9 mouse cellular contexts compared by ENCODE assay signal in genomic region chr5:150051828-150052227, GRCm38 (mm10). TPM values are rescaled to one million over a fixed set of nuclear protein-coding genes. Genes with fewer than 3 reads are reported as not detected.
DNase-seq lines count a peak whose midpoint lies in the region; ATAC-seq and TF ChIP-seq lines count a peak whose summit lies in the region.
"Had no signal": no experiment of that assay in that cellular context is flagged by ENCODE, and none has a peak within 500 bp of the region (broad histone marks: within the 10 kb centered on the region; RNA-seq: fewer than 3 reads in every experiment).

No protein-coding gene starts in this region.

- no peak overlapping the region for H3K27ac ChIP-seq in neural tube, embryonic 15.5 days (replicated peaks)
- no peak overlapping the region for H3K27ac ChIP-seq in bone marrow, adult 2 months (ENCODE audit: control insufficient read depth, insufficient read depth, low read depth, low read length, poor library complexity)
- no peak overlapping the region for H3K27ac ChIP-seq in kidney, postnatal 0 days
- H3K27ac ChIP-seq: neural tube, embryonic 12.5 days had no signal

- H3K36me3 ChIP-seq in neural tube, embryonic 15.5 days, result no peaks in the 10 kb centered on the region
- H3K36me3 ChIP-seq in kidney, postnatal 0 days (ENCODE audit: insufficient read depth, low read length), result no peaks in the 10 kb centered on the region
- H3K36me3 ChIP-seq: neural tube, embryonic 12.5 days had no signal

- H3K4me2 ChIP-seq in neural tube, embryonic 15.5 days, result no peak overlapping the region
- H3K4me2 ChIP-seq in kidney, postnatal 0 days (ENCODE audit: low read length), result no peak overlapping the region
- H3K4me2 ChIP-seq: neural tube, embryonic 12.5 days had no signal

- no peak overlapping the region for H3K9ac ChIP-seq in neural tube, embryonic 15.5 days (replicated peaks)
- H3K9ac ChIP-seq in kidney, postnatal 0 days (ENCODE audit: low read depth, low read length), result no peak overlapping the region
- H3K9ac ChIP-seq: neural tube, embryonic 12.5 days had no signal

- no peak for TF ChIP-seq POLR2A in bone marrow, adult 2 months (IDR thresholded peaks at IDR 0.05; ENCODE audit: borderline replicate concordance, control insufficient read depth, low read depth, low read length)

- no peaks in the 10 kb centered on the region for H3K9me3 ChIP-seq in neural tube, embryonic 15.5 days (replicated peaks)
- no peaks in the 10 kb centered on the region for H3K9me3 ChIP-seq in kidney, postnatal 0 days (replicated peaks; ENCODE audit: low read length)
- H3K9me3 ChIP-seq: neural tube, embryonic 12.5 days had no signal

- no peaks in the 10 kb centered on the region for H3K4me1 ChIP-seq in neural tube, embryonic 15.5 days
- peaks cover 2% of the 10 kb centered on the region; the same call in 1 of the 2 replicates for H3K4me1 ChIP-seq in bone marrow, adult 2 months (ENCODE audit: control insufficient read depth, insufficient read depth, low read length)
- no peaks in the 10 kb centered on the region for H3K4me1 ChIP-seq in kidney, postnatal 0 days (replicated peaks; ENCODE audit: insufficient read depth, low read length)
- H3K4me1 ChIP-seq: neural tube, embryonic 12.5 days had no signal

- DNase-seq in gastrocnemius, postnatal 10 days, result peak; percentile 32
- DNase-seq in gastrocnemius, postnatal 4 days (ENCODE audit: low spot score in 2 of 2), result no peak
- peak; percentile 47 for DNase-seq in neural tube, embryonic 10.5 days (ENCODE audit: extremely low spot score, low spot score)
- DNase-seq in kidney, postnatal 0 days (ENCODE audit: low spot score), result peak; percentile 69
- DNase-seq in retina, postnatal 1 day, result peak; percentile 48
- DNase-seq in cerebellum, adult 8-10 months, result no peak

- WGBS in neural tube, embryonic 15.5 days, result 54% methylated on average over 5 of the region's 5 CpGs
- 62% methylated on average over 5 of the region's 5 CpGs for WGBS in bone marrow, adult 2 months
- WGBS in kidney, postnatal 0 days, result 51% methylated on average over 5 of the region's 5 CpGs

- H3K4me3 ChIP-seq in neural tube, embryonic 15.5 days (replicated peaks), result no peak overlapping the region
- H3K4me3 ChIP-seq in bone marrow, adult 2 months (replicated peaks; ENCODE audit: control insufficient read depth, low read depth, low read length), result no peak overlapping the region
- no peak overlapping the region for H3K4me3 ChIP-seq in kidney, postnatal 0 days (replicated peaks; ENCODE audit: low read depth, low read length)
- H3K4me3 ChIP-seq: neural tube, embryonic 12.5 days had no signal

- no peaks in the 10 kb centered on the region for H3K27me3 ChIP-seq in neural tube, embryonic 15.5 days (replicated peaks)
- H3K27me3 ChIP-seq in kidney, postnatal 0 days (ENCODE audit: insufficient read depth, low read length), result no peaks in the 10 kb centered on the region
- H3K27me3 ChIP-seq: neural tube, embryonic 12.5 days had no signal

- TF ChIP-seq CTCF in bone marrow, adult 2 months (IDR thresholded peaks at IDR 0.05; ENCODE audit: control insufficient read depth, insufficient read depth, low read length), result peak; percentile 62
- peak; percentile 76 for TF ChIP-seq CTCF in kidney, postnatal 0 days (IDR thresholded peaks at IDR 0.05; ENCODE audit: low read depth)

- no peak for ATAC-seq in neural tube, embryonic 15.5 days (ENCODE audit: low FRiP score)
- ATAC-seq in kidney, postnatal 0 days (replicated peaks; ENCODE audit: low FRiP score, low read depth), result no peak

RNA-seq across cellular contexts. Expression of gene Rxfp2, which starts 33.4 kb away (rescaled TPM):
- not detected for total RNA-seq in gastrocnemius, postnatal 10 days (2021)
- under 1 TPM in 1 of 2 experiments, not detected in 1; 0.13 TPM for total RNA-seq in gastrocnemius, postnatal 4 days (2021)
- 0.69 and 0.84 TPM in 2 replicates for polyA plus RNA-seq in neural tube, embryonic 15.5 days (2015; fragmentation: Nextera tagmentation; extraction: Ambion mirVana)
- polyA plus RNA-seq in bone marrow, adult 2 months (2011; ENCODE audit: insufficient read depth, insufficient read length, low replicate concordance, missing spikeins), result not detected in 2 replicates
- polyA plus RNA-seq in kidney, postnatal 0 days (2015; fragmentation: Nextera tagmentation; extraction: Ambion mirVana), result 0.43 and 0.46 TPM in 2 replicates

Comparison
In these comparisons a context has a peak if more than half of its experiments do, and no peak if none do; other contexts are left out.
1. DNase-seq: peak in gastrocnemius, postnatal 10 days (single experiment), neural tube, embryonic 10.5 days (single experiment), kidney, postnatal 0 days (single experiment) and retina, postnatal 1 day (single experiment); none in gastrocnemius, postnatal 4 days (0 of 2) and cerebellum, adult 8-10 months (single experiment).